Mouse (Mus musculus) midbrain, embryonic 12.5 days (tissue): ENCODE data around the gene Pld2. TPM values are rescaled to one million over a fixed set of nuclear protein-coding genes. Genes with fewer than 3 reads are reported as not detected.
"Not testable (repeated sequence)": the region's sequence is repeated elsewhere in the genome, so short reads cannot be mapped to it uniquely, and the experiment has no call there.

Experiments used
- ATAC-seq: fragments of 200-750 bp; cut with Nextera tagmentation; 2 replicates; pipeline ENCODE4 v1.8.0; 2017; ENCODE audit warnings: low read depth, moderate TSS enrichment, moderate library complexity; ENCODE audit not compliant: low FRiP score
- H3K27ac ChIP-seq: fragments of 300-500 bp; sonication (generic); replicated peaks from 2 replicates; pipeline ENCODE4 v1.5.1; 2016; ENCODE audit warnings: mild to moderate bottlenecking
- H3K27me3 ChIP-seq: fragments of 300-500 bp; sonication (generic); 2 replicates; pipeline ENCODE4 v1.6.1; 2016; ENCODE audit warnings: mild to moderate bottlenecking
- H3K36me3 ChIP-seq: fragments of 300-500 bp; sonication (generic); 2 replicates; pipeline ENCODE4 v1.6.1; 2016
- H3K4me1 ChIP-seq: fragments of 300-500 bp; sonication (generic); 2 replicates; pipeline ENCODE4 v1.6.1; 2016
- H3K4me2 ChIP-seq: fragments of 300-500 bp; sonication (generic); replicated peaks from 2 replicates; pipeline ENCODE4 v1.6.1; 2016; ENCODE audit warnings: mild to moderate bottlenecking, moderate library complexity
- H3K4me3 ChIP-seq: fragments of 300-500 bp; sonication (generic); 2 replicates; pipeline ENCODE4 v1.5.1; 2016; ENCODE audit warnings: mild to moderate bottlenecking
- H3K9ac ChIP-seq: fragments of 300-500 bp; sonication (generic); replicated peaks from 2 replicates; pipeline ENCODE4 v1.6.1; 2016; ENCODE audit warnings: mild to moderate bottlenecking, moderate library complexity
- H3K9me3 ChIP-seq: fragments of 300-500 bp; sonication (generic); 2 replicates; pipeline ENCODE4 v1.6.1; 2016; ENCODE audit warnings: mild to moderate bottlenecking
- WGBS: fragments of 180-500 bp; shearing (Covaris S2); methylation state at CpG from one replicate; pipeline ENCODE4 v1.1.7; 2016; 5-methylcytosine and 5-hydroxymethylcytosine counted together
- polyA plus RNA-seq: library from polyadenylated mRNA; unstranded; fragments of >200 nt; fragmentation: Nextera tagmentation; extraction: Ambion mirVana; gene quantifications from 2 replicates; pipeline ENCODE4 v1.2.1, GENCODE M21; 2016

The Pld2 gene
- polyA plus RNA-seq, 1 experiment from 2014 or later, result 5.7 TPM

- no peaks in the 10 kb centered on the region for H3K9me3 ChIP-seq
- H3K9ac ChIP-seq, result peak overlapping the region; percentile 87
- 0 out of 2 replicates have a peak, but pooled peaks cover 4% of the 10 kb centered on the region for H3K36me3 ChIP-seq
- H3K4me3 ChIP-seq, result peak overlapping the region; percentile 91
- H3K27me3 ChIP-seq, result no peaks in the 10 kb centered on the region
- H3K27ac ChIP-seq, result peak overlapping the region; percentile 85
- peak overlapping the region; percentile 98 for H3K4me2 ChIP-seq
- WGBS, result 5% methylated on average over 25 of the region's 25 CpGs
- H3K4me1 ChIP-seq, result peaks cover 37% of the 10 kb centered on the region
- no peak for ATAC-seq
Measured at GRCm38 (mm10) chr11:70563470-70564275, 23.8 kb downstream of the Pld2 start.

DNA sequence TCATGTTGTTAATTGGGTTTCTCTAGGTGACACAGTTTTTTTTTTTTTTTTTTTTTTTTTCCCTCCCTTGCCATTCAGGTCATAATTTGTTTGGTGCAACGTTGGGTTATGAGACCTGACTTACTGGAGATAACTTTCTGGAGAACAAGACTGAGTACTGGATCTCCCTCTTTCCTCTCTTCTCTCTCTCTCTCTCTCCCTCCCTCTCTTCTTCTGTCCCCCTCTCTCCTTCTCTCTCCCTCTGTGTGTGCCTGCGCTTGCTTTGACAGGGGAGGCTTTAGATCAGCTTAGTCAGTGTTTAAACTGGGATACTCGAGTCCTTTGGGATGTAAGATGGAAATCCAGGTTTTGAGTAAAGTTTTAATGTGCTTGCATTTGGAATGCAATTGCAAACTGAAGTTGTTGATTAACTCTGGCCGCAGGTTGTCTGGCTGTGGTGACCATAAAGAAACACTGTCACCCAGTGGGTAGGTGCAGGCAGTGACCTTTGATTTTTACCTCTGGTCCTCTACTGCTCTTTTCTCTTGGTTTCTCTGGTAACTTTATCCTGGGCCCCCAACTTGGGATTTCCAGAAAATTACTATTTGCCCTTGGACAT, 24.5 kb downstream of the Pld2 start:
- peak overlapping the region; percentile 91 for H3K4me3 ChIP-seq
- H3K27me3 ChIP-seq, result no peaks in the 10 kb centered on the region
- H3K9me3 ChIP-seq, result no peaks in the 10 kb centered on the region
- H3K4me1 ChIP-seq, result peaks cover 37% of the 10 kb centered on the region
- ATAC-seq, result no peak
- WGBS, result 42% methylated on average over 4 of the region's 4 CpGs
- H3K9ac ChIP-seq, result peak overlapping the region; percentile 87; the same call in 1 of the 2 replicates
- peak overlapping the region; percentile 98 for H3K4me2 ChIP-seq
- no peak overlapping the region for H3K27ac ChIP-seq
- 0 out of 2 replicates have a peak, but pooled peaks cover 4% of the 10 kb centered on the region for H3K36me3 ChIP-seq

DNA sequence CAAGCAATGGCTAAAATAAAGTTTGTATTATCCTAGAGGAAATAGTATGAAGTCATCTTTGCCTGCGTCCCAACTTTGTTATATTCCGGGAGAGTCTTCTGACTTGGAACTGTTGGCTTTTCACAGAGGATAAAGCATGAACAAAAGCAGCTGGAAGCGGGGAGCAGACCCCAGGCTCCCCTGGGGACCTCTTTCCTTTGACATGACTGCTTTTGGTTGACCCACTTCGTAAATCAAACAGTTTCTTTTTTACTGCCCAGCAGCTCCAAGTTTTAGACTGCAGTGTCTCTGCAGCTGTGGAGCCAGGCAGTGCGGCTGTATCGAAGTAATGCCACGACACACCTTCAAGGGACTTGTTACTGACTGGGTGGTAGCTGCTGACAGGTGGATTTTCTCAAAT, 26.7 kb downstream of the Pld2 start:
- 72% methylated on average over 7 of the region's 7 CpGs for WGBS
- no peak overlapping the region; the same call in 1 of the 2 replicates for H3K9ac ChIP-seq
- no peak overlapping the region for H3K27ac ChIP-seq
- H3K4me3 ChIP-seq, result no peak overlapping the region
- H3K27me3 ChIP-seq, result no peaks in the 10 kb centered on the region
- no peak for ATAC-seq
- H3K9me3 ChIP-seq, result no peaks in the 10 kb centered on the region
- 0 out of 2 replicates have a peak, but pooled peaks cover 4% of the 10 kb centered on the region for H3K36me3 ChIP-seq
- H3K4me2 ChIP-seq, result no peak overlapping the region
- H3K4me1 ChIP-seq, result peaks cover 37% of the 10 kb centered on the region

DNA sequence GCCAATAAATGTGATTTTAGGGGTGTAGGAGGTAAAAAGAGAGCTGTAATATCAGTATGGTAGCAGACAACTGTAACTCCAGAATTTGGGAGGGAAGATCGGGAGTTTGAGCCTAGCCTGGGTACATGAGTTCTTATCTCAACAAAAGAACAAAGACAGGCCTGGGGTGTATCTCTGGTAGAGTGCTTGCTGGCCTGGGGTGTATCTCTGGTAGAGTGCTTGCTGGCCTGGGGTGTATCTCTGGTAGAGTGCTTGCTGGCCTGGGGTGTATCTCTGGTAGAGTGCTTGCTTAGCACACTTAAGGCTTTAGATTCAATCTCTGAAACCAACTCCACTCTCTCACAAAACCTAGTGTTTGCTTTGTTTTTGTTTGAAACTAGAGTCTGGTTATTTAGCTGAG, 30.8 kb downstream of the Pld2 start:
- not testable (repeated sequence) for ATAC-seq

DNA sequence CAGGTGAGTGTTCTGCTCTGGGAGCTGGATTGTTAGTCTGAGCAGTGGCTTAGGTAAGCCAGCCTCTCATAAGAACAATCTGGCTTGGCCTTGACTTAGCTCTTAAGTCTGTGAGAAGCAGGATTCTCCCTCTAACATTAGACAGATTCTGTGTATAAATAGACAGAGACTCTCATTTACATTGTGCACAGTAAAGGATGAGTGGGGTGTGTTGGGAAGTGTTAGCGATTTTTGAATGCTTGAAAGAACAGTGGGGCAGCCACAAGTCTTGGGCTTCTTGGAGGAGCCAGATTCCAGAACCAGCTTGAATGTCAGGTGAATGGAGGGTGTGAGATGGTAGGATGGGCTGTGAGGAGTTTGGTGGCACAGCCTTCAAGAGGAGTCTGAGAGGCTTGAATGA, 31.8 kb downstream of the Pld2 start:
- WGBS, result 91% methylated on average over 1 of the region's 1 CpGs
- Histone ChIP-seq H3K27me3 (no peaks in the 10 kb centered on the region), H3K9ac (no peak overlapping the region)

More for the DNA sequence above, 30.8 kb downstream of the Pld2 start:
- H3K9ac ChIP-seq, H3K27me3 ChIP-seq, H3K36me3 ChIP-seq, H3K9me3 ChIP-seq, H3K4me2 ChIP-seq, H3K4me3 ChIP-seq, H3K27ac ChIP-seq: not testable (repeated sequence)
- H3K4me1 ChIP-seq, result peaks cover 20% of the 10 kb centered on the region
- 91% methylated on average over 1 of the region's 1 CpGs for WGBS

GRCm38 (mm10) chr11:70572348-70572902, 32.6 kb downstream of the Pld2 start:
- H3K9me3 ChIP-seq, result no peaks in the 10 kb centered on the region
- H3K4me2 ChIP-seq, result no peak overlapping the region
- no peak overlapping the region for H3K27ac ChIP-seq
- H3K36me3 ChIP-seq, result 0 out of 2 replicates have a peak, but pooled peaks cover 4% of the 10 kb centered on the region
- H3K27me3 ChIP-seq, result no peaks in the 10 kb centered on the region
- WGBS, result 69% methylated on average over 5 of the region's 5 CpGs
- H3K4me1 ChIP-seq, result peaks cover 18% of the 10 kb centered on the region
- ATAC-seq, result no peak
- no peak overlapping the region for H3K4me3 ChIP-seq
- no peak overlapping the region for H3K9ac ChIP-seq

More for the DNA sequence above, 31.8 kb downstream of the Pld2 start:
- no peak overlapping the region for H3K4me2 ChIP-seq
- peaks cover 13% of the 10 kb centered on the region for H3K4me1 ChIP-seq
- H3K27ac ChIP-seq, result no peak overlapping the region
- H3K9me3 ChIP-seq, result no peaks in the 10 kb centered on the region
- no peak overlapping the region for H3K4me3 ChIP-seq
- 0 out of 2 replicates have a peak, but pooled peaks cover 4% of the 10 kb centered on the region for H3K36me3 ChIP-seq
- ATAC-seq, result no peak

DNA sequence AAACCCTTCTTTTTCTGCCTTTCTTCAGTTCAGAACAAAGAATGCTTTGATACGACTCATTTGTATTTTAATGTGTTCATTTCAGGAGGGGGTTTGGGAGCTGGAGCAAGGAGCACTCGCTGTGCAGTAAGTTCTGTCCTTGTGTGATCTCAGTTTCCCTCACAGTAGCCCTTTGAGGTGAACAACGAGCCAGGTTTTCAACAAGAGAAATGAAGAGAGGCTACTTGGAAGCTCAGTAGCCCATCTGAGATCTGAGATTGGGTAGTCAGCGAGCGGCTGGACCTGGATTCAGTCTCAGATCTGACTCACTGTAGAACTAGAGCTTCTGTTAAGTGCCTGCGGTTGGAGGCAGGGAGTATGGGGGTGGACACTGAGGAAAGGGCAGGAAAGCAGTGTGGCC, 34.0 kb downstream of the Pld2 start:
- no peak overlapping the region for H3K4me2 ChIP-seq
- 65% methylated on average over 6 of the region's 6 CpGs for WGBS
- no peak for ATAC-seq

DNA sequence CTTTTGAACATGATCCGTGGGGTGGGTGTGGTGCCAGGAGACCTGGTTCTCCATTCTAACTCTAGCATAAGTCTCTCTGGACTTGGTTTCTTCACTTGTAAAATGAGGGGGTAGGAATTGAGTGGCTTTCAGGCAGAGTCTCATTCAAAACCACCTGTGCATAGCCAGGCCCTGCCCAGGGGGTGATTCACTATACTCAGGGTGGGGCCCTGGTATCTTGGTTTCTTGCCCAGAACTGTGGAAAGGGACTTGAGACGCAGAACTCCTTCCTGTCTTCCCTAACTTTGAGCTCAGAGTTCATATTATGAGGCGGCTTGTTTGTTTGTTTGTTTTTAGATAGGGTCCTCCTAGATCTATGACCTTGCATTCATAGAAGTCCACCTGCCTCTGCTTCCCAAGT, 37.3 kb downstream of the Pld2 start:
- WGBS, result 86% methylated on average over 3 of the region's 3 CpGs
- no peak overlapping the region for H3K27ac ChIP-seq
- no peak overlapping the region for H3K4me2 ChIP-seq
- peaks cover 46% of the 10 kb centered on the region for H3K4me1 ChIP-seq
- no peaks in the 10 kb centered on the region for H3K9me3 ChIP-seq
- no peak overlapping the region for H3K9ac ChIP-seq
- ATAC-seq, result no peak
- H3K36me3 ChIP-seq, result no peaks in the 10 kb centered on the region
- H3K27me3 ChIP-seq, result no peaks in the 10 kb centered on the region
- H3K4me3 ChIP-seq, result no peak overlapping the region

More for the DNA sequence above, 34.0 kb downstream of the Pld2 start:
- Histone ChIP-seq H3K36me3 (no peaks in the 10 kb centered on the region), H3K9me3 (no peaks in the 10 kb centered on the region), H3K27ac (peak overlapping the region; percentile 7; the same call in 1 of the 2 replicates), H3K4me1 (peaks cover 32% of the 10 kb centered on the region), H3K9ac (no peak overlapping the region), H3K27me3 (no peaks in the 10 kb centered on the region), H3K4me3 (no peak overlapping the region)

DNA sequence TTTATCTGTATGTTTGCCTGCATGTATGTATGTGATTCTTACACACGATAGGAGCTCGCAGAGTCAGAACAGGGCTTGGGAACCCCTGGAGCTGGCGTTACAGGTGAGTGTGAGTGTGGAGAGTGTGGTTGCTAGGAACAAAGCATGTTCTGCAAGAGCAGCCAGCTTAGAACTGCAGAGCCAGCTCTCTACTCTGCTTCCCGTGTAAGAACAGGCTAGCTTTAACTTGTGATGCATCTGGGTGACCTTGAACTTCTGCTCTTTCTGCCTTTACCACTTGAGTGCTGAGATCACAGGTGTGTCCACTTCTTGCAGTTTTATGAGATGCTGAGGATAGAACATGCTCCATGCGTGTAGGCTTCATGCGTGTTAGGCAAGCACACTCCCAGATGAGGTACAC, 39.1 kb downstream of the Pld2 start:
- no peaks in the 10 kb centered on the region for H3K9me3 ChIP-seq
- H3K36me3 ChIP-seq, result no peaks in the 10 kb centered on the region
- no peak overlapping the region for H3K9ac ChIP-seq
- no peak overlapping the region for H3K4me3 ChIP-seq
- 93% methylated on average over 6 of the region's 6 CpGs for WGBS
- H3K27ac ChIP-seq, result no peak overlapping the region
- H3K4me2 ChIP-seq, result no peak overlapping the region
- no peaks in the 10 kb centered on the region for H3K27me3 ChIP-seq
- H3K4me1 ChIP-seq, result peaks cover 44% of the 10 kb centered on the region
- ATAC-seq, result no peak

DNA sequence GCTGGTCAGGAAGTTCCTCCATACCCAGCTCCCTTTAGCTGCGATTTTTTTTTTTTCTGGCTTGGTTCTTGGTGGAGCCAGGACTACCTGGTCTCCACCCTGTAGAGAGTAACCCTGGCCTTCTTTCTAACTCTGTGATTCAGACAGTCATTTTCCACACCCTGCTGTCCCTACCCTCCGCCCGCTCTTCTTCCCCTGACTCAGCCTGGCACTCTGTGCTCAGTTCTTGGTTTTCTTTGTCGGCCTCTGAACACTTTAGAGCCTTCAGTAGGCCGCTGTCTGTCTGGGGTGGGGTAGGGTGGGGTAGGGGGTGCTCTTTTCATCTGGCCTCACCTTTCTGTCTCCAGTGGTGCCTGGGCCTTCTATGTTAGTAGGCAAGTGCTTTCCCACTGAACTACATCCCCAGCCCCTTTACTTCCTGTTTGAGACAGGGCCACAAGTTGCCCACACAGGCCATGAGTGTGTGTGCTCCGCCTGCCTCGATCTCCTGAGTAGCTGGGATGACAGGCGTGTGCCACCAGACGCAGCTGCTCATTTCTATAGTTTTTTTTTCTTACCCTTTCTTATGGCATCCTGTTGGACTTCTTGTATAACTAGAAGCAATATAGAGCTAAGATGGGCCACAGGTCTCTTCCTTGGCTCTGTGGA, 40.0 kb downstream of the Pld2 start:
- Histone ChIP-seq H3K4me1 (peaks cover 46% of the 10 kb centered on the region), H3K4me3 (no peak overlapping the region), H3K27me3 (no peaks in the 10 kb centered on the region), H3K4me2 (no peak overlapping the region), H3K27ac (no peak overlapping the region), H3K36me3 (no peaks in the 10 kb centered on the region), H3K9me3 (no peaks in the 10 kb centered on the region), H3K9ac (no peak overlapping the region)
- WGBS, result 88% methylated on average over 9 of the region's 9 CpGs
- ATAC-seq, result no peak

DNA sequence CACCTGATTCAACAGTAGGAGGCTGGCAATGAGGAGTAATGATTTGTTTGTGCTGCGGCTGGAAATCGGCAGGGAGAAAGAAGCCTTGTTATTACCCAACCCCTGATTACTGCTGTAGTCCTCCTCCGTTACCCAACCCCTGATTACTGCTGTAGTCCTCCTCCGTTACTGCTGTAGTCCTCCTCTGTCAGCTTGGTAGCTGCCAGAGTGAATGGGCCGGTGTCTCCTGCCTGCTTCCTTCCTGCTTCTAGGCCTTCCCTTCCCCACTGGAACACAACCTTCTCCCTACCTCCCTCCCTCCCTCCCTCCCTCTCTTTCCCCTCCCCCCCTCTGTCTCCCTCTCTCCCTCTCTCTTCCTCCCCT, 40.5 kb downstream of the Pld2 start:
- Histone ChIP-seq H3K4me2 (no peak overlapping the region), H3K27ac (no peak overlapping the region), H3K27me3 (no peaks in the 10 kb centered on the region), H3K36me3 (no peaks in the 10 kb centered on the region), H3K4me3 (no peak overlapping the region), H3K4me1 (peaks cover 51% of the 10 kb centered on the region), H3K9ac (no peak overlapping the region), H3K9me3 (no peaks in the 10 kb centered on the region)
- ATAC-seq, result no peak
- WGBS, result 77% methylated on average over 5 of the region's 5 CpGs

DNA sequence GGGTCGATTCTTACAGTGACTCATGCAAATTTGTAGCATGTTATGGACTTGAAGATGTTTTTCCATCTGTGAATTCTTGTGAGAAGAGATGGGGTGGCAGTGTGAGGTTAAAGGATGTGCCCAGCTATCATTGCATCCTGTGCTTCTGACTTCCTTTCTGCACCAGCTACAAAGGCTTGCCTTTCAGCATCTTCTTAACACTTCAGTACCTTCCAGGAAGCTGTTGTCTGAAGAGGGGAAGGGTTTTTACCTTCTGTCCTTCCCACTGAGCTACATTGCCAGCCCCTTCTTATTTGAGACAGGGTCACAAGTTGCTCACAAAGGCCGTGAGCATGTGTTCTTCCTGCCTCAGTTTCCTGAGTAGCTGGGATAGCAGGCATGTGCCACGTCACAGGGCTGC, 41.1 kb downstream of the Pld2 start:
- no peaks in the 10 kb centered on the region for H3K9me3 ChIP-seq
- ATAC-seq, result no peak
- 83% methylated on average over 3 of the region's 3 CpGs for WGBS
- H3K4me3 ChIP-seq, result no peak overlapping the region
- H3K9ac ChIP-seq, result no peak overlapping the region
- no peaks in the 10 kb centered on the region for H3K27me3 ChIP-seq
- H3K4me1 ChIP-seq, result peaks cover 54% of the 10 kb centered on the region
- no peak overlapping the region for H3K27ac ChIP-seq
- H3K36me3 ChIP-seq, result no peaks in the 10 kb centered on the region
- no peak overlapping the region for H3K4me2 ChIP-seq
